Mouse (Mus musculus) myocyte (in vitro differentiated cells): ENCODE data around the gene Ensa. TPM values are rescaled to one million over a fixed set of nuclear protein-coding genes. Genes with fewer than 3 reads are reported as not detected.

Source experiments
- H3K27me3 ChIP-seq: one replicate; pipeline ENCODE4 v1.6.1; 2011; ENCODE audit not compliant: control insufficient read depth, insufficient read depth, insufficient read length
- H3K36me3 ChIP-seq: one replicate; pipeline ENCODE4 v1.6.1; 2011; ENCODE audit not compliant: control insufficient read depth, insufficient read depth
- H3K4me2 ChIP-seq: one replicate; pipeline ENCODE4 v1.6.1; 2011; ENCODE audit warnings: low read depth, control low read depth
- H3K4me3 ChIP-seq: one replicate; pipeline ENCODE4 v1.5.1; 2011; ENCODE audit warnings: mild to moderate bottlenecking, control low read depth, moderate library complexity
- H3K79me2 ChIP-seq: one replicate; pipeline ENCODE4 v1.6.1; 2011; ENCODE audit not compliant: control insufficient read depth, insufficient read depth
- H3ac ChIP-seq: one replicate; pipeline ENCODE4 v1.6.1; 2011; ENCODE audit not compliant: control insufficient read depth, insufficient read length
- CEBPB ChIP-seq: IDR thresholded peaks from 2 replicates; pipeline ENCODE4 v1.6.1; 2011; ENCODE audit warnings: mild to moderate bottlenecking, moderate library complexity; ENCODE audit not compliant: poor library complexity, insufficient read depth, severe bottlenecking
- E2F4 ChIP-seq: IDR thresholded peaks from one replicate; pipeline ENCODE4 v1.6.1; 2011; ENCODE audit warnings: mild to moderate bottlenecking, control low read depth, moderate library complexity; ENCODE audit not compliant: insufficient read depth
- MAX ChIP-seq: IDR thresholded peaks from one replicate; pipeline ENCODE4 v1.6.1; 2011; ENCODE audit warnings: low read depth, mild to moderate bottlenecking, control low read depth
- MYOD1 ChIP-seq, 3 experiments: IDR thresholded peaks; one replicate each; pipeline ENCODE4 v1.6.1; 2011; ENCODE audit warnings: control low read depth in 2 of 3, low read depth in 2 of 3, mild to moderate bottlenecking in 2 of 3, moderate library complexity in 1 of 3; ENCODE audit not compliant: insufficient read length in 2 of 3, control insufficient read depth in 1 of 3
- MYOG ChIP-seq, 3 experiments: IDR thresholded peaks; one replicate each; pipeline ENCODE4 v1.6.1; 2011; ENCODE audit warnings: control low read depth in 2 of 3, low read depth in 2 of 3, mild to moderate bottlenecking in 2 of 3; ENCODE audit not compliant: insufficient read length in 2 of 3, control insufficient read depth in 1 of 3, insufficient read depth in 1 of 3
- POLR2A ChIP-seq: IDR thresholded peaks from one replicate; pipeline ENCODE4 v1.6.1; 2011; ENCODE audit warnings: low read depth, mild to moderate bottlenecking, control low read depth, moderate library complexity; ENCODE audit not compliant: insufficient read length
- POLR2AphosphoS2 ChIP-seq: IDR thresholded peaks from one replicate; pipeline ENCODE4 v1.6.1; 2011; ENCODE audit warnings: low read depth, control low read depth; ENCODE audit not compliant: insufficient read length
- REST ChIP-seq: IDR thresholded peaks from one replicate; pipeline ENCODE4 v1.6.1; 2011; ENCODE audit warnings: mild to moderate bottlenecking, control low read depth, moderate library complexity; ENCODE audit not compliant: insufficient read depth, insufficient read length
- SRF ChIP-seq: IDR thresholded peaks from one replicate; pipeline ENCODE4 v1.6.1; 2011; ENCODE audit warnings: low read depth; ENCODE audit not compliant: control insufficient read depth, insufficient read length
- TCF12 ChIP-seq: IDR thresholded peaks from one replicate; pipeline ENCODE4 v1.6.1; 2011; ENCODE audit warnings: mild to moderate bottlenecking, control low read depth; ENCODE audit not compliant: poor library complexity, insufficient read depth, severe bottlenecking
- TCF3 ChIP-seq: IDR thresholded peaks from one replicate; pipeline ENCODE4 v1.6.1; 2011; ENCODE audit warnings: low read depth, control low read depth; ENCODE audit not compliant: insufficient read length
- USF1 ChIP-seq: IDR thresholded peaks from one replicate; pipeline ENCODE4 v1.6.1; 2011; ENCODE audit warnings: low read depth, mild to moderate bottlenecking, control low read depth, moderate library complexity
- polyA plus RNA-seq: library from polyadenylated mRNA; unstranded; fragments of >200 nt; fragmentation: generic; extraction: Trizol; gene quantifications from one replicate; pipeline ENCODE4 v1.2.1, GENCODE M21; 2012; ENCODE audit warnings: missing spikeins

The Ensa gene
- polyA plus RNA-seq, 1 experiment, result 65.3 TPM

DNA sequence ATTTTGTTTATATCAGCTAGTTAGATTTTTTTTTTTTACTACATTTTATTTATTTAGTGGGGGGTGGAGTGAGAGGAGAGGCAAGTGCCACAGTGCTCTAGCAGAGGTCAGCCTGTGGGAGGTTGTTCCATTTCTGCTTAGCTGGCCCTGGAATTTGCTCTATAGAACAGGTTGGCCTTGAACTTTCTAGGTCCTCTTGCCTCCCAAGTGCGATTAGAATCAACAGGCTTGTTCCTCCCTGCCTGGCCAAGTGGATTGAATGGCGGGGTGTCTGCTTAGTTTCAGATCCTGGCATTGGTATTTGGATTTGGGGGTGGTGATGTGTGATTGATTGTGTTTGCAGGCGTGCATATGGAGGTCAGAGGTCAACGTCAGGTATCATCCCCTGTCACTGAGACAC, 11.3 kb downstream of the Ensa start:
- Histone ChIP-seq H3K79me2 (peaks cover 6% of the 10 kb centered on the region), H3K4me3 (no peak overlapping the region), H3K27me3 (no peaks in the 10 kb centered on the region), H3K36me3 (peaks cover 49% of the 10 kb centered on the region), H3K4me2 (no peak overlapping the region), H3ac (no peak overlapping the region)
- TF ChIP-seq MAX (no peak), TCF12 (no peak), TCF3 (no peak), CEBPB (no peak), SRF (no peak), POLR2AphosphoS2 (no peak), USF1 (no peak), REST (no peak), POLR2A (no peak), MYOG (IDR thresholded peaks at IDR 0.05; ENCODE audit: control insufficient read depth in 1 of 3, insufficient read depth in 1 of 3, insufficient read length in 2 of 3, low read depth in 2 of 3) (no peak), E2F4 (no peak), MYOD1 (IDR thresholded peaks at IDR 0.05; ENCODE audit: control insufficient read depth in 1 of 3, insufficient read length in 2 of 3, low read depth in 2 of 3) (no peak)

DNA sequence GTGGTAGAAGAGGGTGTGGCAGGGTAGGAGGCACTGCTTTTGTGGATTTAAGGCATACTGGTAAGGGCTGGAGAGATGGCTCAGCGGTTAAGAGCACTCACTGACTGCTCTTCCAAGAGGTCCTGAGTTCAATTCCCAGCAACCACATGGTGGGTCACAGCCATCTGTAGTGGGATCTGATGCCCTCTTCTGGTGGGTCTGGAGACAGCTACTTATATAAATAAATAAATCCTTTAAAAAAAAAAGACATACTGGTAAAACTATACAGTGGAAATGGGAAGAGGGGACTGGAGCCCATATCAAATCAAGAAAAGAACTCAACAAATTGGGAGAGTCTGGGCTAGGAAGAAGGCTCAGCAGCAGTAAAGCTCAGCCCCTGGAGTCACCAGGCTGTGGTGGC, 14.9 kb downstream of the Ensa start:
- Histone ChIP-seq H3K4me2 (no peak overlapping the region), H3K79me2 (no peaks in the 10 kb centered on the region), H3ac (no peak overlapping the region), H3K4me3 (no peak overlapping the region), H3K36me3 (peaks cover 25% of the 10 kb centered on the region), H3K27me3 (no peaks in the 10 kb centered on the region)
- TF ChIP-seq MYOD1 (IDR thresholded peaks at IDR 0.05; ENCODE audit: control insufficient read depth in 1 of 3, insufficient read length in 2 of 3, low read depth in 2 of 3), result no peak
- no peak for TF ChIP-seq TCF12
- TF ChIP-seq TCF3, result no peak
- no peak for TF ChIP-seq REST
- no peak for TF ChIP-seq POLR2A
- TF ChIP-seq MYOG (IDR thresholded peaks at IDR 0.05; ENCODE audit: control insufficient read depth in 1 of 3, insufficient read depth in 1 of 3, insufficient read length in 2 of 3, low read depth in 2 of 3), result no peak
- TF ChIP-seq E2F4, result no peak
- TF ChIP-seq MAX, result no peak
- TF ChIP-seq SRF, result no peak
- TF ChIP-seq USF1, result no peak
- TF ChIP-seq CEBPB, result no peak
- TF ChIP-seq POLR2AphosphoS2, result no peak

DNA sequence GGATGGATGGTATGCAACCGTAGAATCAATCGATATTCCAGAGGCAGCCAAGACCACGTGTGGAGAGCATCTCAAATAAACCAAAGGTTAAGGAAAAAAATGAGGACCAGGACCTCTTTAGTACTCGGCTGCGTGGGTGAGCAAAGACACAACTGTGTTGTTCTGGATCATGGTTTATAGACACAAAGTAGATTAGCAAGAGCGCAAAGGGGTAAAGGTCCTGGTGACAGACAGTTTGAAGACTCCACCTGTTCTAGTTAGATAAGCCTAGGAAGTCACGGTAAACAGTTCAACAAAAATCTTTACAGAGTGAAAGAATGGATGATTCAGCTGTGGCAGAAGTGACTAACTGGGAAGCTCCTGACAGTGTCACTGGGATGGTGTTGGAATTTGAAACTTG, 18.3 kb downstream of the Ensa start:
- H3K36me3 ChIP-seq, result peaks cover 1% of the 10 kb centered on the region
- TF ChIP-seq MYOD1 (IDR thresholded peaks at IDR 0.05; ENCODE audit: control insufficient read depth in 1 of 3, insufficient read length in 2 of 3, low read depth in 2 of 3) (no peak), POLR2AphosphoS2 (no peak), REST (no peak), MAX (no peak), MYOG (IDR thresholded peaks at IDR 0.05; ENCODE audit: control insufficient read depth in 1 of 3, insufficient read depth in 1 of 3, insufficient read length in 2 of 3, low read depth in 2 of 3) (no peak), USF1 (no peak), POLR2A (no peak), TCF3 (no peak), E2F4 (no peak), SRF (no peak), TCF12 (no peak), CEBPB (no peak)
- H3K4me2 ChIP-seq, result no peak overlapping the region
- no peak overlapping the region for H3K4me3 ChIP-seq
- H3K27me3 ChIP-seq, result no peaks in the 10 kb centered on the region
- no peak overlapping the region for H3ac ChIP-seq
- H3K79me2 ChIP-seq, result no peaks in the 10 kb centered on the region

DNA sequence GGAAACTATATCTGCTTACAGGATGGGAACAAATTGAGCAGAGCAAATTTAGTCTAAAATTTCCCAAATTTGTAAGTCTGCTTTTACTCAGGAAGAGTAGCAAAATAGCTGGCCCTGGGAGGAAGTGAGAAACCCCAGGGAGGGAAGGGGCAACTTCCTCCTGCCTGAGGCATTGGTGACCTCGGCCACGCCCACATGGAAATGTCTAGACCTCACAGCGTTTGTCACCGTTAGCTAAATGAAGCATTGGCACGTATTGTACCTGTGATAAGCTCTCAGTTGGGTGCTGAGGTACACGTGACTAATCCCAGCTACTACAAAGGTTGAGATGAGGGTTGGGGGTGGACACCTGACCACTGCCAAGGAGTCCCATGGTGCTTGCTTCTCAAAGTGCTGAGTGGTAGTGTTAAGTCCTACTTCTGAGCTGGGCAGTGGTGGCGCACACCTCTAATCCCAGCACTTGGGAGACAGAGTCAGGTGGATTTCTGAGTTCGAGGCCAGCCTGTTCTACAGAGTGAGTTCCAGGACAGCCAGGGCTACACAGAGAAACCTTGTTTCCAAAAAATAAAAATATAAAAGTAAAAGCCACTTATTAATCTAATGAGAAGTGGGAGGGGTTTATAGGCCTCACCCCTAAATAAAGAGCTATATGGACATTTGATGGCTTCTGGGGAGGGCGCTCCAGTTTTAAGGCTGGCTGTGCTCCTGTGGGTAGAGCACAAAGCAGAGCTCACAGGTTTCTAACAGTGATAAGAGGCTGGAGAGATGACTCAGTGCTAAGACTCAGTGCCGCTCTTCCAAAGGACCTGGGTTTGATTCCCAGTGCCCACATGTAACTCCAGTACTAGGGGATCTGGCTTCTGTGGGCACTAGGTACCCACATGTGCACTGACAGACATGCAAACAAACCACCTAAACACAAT, 20.8 kb downstream of the Ensa start:
- Histone ChIP-seq H3ac (no peak overlapping the region), H3K4me3 (no peak overlapping the region), H3K36me3 (no peaks in the 10 kb centered on the region), H3K4me2 (no peak overlapping the region), H3K27me3 (no peaks in the 10 kb centered on the region), H3K79me2 (no peaks in the 10 kb centered on the region)
- no peak for TF ChIP-seq USF1
- no peak for TF ChIP-seq TCF3
- TF ChIP-seq MYOG (IDR thresholded peaks at IDR 0.05; ENCODE audit: control insufficient read depth in 1 of 3, insufficient read depth in 1 of 3, insufficient read length in 2 of 3, low read depth in 2 of 3), result no peak
- TF ChIP-seq MAX, result no peak
- no peak for TF ChIP-seq REST
- no peak for TF ChIP-seq POLR2A
- TF ChIP-seq MYOD1 (IDR thresholded peaks at IDR 0.05; ENCODE audit: control insufficient read depth in 1 of 3, insufficient read length in 2 of 3, low read depth in 2 of 3), result no peak
- TF ChIP-seq CEBPB, result no peak
- TF ChIP-seq TCF12, result no peak
- TF ChIP-seq E2F4, result no peak
